Mouse (Mus musculus) lung, adult 2 months (tissue): Measurements from ENCODE around the gene Nsd1.

ENCODE experiments used
- CTCF ChIP-seq: fragments of 200-500 bp; IDR thresholded peaks from 2 replicates; pipeline ENCODE4 v1.5.1; 2011; ENCODE audit warnings: mild to moderate bottlenecking, low read length, control low read depth; ENCODE audit not compliant: insufficient read depth
- POLR2A ChIP-seq: fragments of 200-500 bp; IDR thresholded peaks from 2 replicates; pipeline ENCODE4 v1.6.1; 2011; ENCODE audit warnings: low read depth, mild to moderate bottlenecking, control low read depth, low read length, borderline replicate concordance; ENCODE audit errors: extremely low read depth

- no peak for TF ChIP-seq POLR2A
- TF ChIP-seq CTCF: no peak
Measured at GRCm38 (mm10) chr13:55330567-55331400, 121.2 kb downstream of the Nsd1 start.
